Mouse (Mus musculus): Measurements from ENCODE around the gene Slc6a15. TPM values are rescaled to one million over a fixed set of nuclear protein-coding genes. Genes with fewer than 3 reads are reported as not detected.

Slc6a15 gene
- polyA plus RNA-seq, 1 experiment from 2014 or later = 8.5 TPM

DNA sequence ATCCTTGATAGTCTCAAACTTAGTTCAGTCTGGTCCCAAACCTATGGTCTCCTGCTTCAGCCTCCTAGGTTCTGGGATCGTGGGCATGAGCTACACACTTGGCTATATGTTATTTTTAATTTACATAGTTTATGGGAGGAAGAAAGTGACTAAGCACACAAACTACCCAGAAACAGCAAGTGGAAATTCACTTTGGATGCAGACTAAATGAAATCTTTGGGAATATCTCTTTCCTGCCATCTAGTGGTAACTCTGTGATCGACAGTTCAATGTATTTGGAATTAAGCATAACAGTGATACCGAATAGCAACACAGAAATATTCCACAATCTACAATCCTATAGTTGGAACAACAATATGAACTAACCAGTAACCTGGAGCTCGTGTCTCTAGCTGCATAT, 34.6 kb downstream of the Slc6a15 start:
- Histone ChIP-seq H3K27ac (ENCODE audit: low read depth) (no peak overlapping the region), H3K4me3 (ENCODE audit: low read depth, low read length) (no peak overlapping the region), H3K4me2 (ENCODE audit: low read length) (no peak overlapping the region), H3K4me1 (replicated peaks; ENCODE audit: control insufficient read depth, insufficient read depth, low read length) (no peaks in the 10 kb centered on the region), H3K36me3 (ENCODE audit: control insufficient read depth, insufficient read depth, low read length) (no peaks in the 10 kb centered on the region), H3K27me3 (replicated peaks; ENCODE audit: control insufficient read depth, insufficient read depth, low read length) (no peaks in the 10 kb centered on the region), H3K9me3 (ENCODE audit: control insufficient read depth, low read length) (no peaks in the 10 kb centered on the region), H3K9ac (ENCODE audit: low read length) (no peak overlapping the region)
- ATAC-seq (replicated peaks; ENCODE audit: low FRiP score, low TSS enrichment, low read depth) (no peak), DNase-seq (ENCODE audit: low spot score) (no peak)
- WGBS = 19% methylated on average over 4 of the region's 4 CpGs

GRCm38 (mm10) chr10:103427717-103428116, 60.1 kb downstream of the Slc6a15 start:
- H3K27me3 ChIP-seq (replicated peaks; ENCODE audit: control insufficient read depth, insufficient read depth, low read length) = no peaks in the 10 kb centered on the region
- H3K4me1 ChIP-seq (replicated peaks; ENCODE audit: control insufficient read depth, insufficient read depth, low read length) = no peaks in the 10 kb centered on the region
- H3K36me3 ChIP-seq (ENCODE audit: control insufficient read depth, insufficient read depth, low read length) = no peaks in the 10 kb centered on the region
- 73% methylated on average over 1 of the region's 1 CpGs for WGBS
- H3K9ac ChIP-seq (ENCODE audit: low read length) = no peak overlapping the region
- no peak overlapping the region for H3K27ac ChIP-seq (ENCODE audit: low read depth)
- no peak overlapping the region for H3K4me2 ChIP-seq (ENCODE audit: low read length)
- ATAC-seq (replicated peaks; ENCODE audit: low FRiP score, low TSS enrichment, low read depth) = no peak
- no peaks in the 10 kb centered on the region for H3K9me3 ChIP-seq (ENCODE audit: control insufficient read depth, low read length)
- no peak for DNase-seq (ENCODE audit: low spot score)
- no peak overlapping the region for H3K4me3 ChIP-seq (ENCODE audit: low read depth, low read length)

- DNase-seq (ENCODE audit: low spot score) = no peak
- no peak overlapping the region for H3K9ac ChIP-seq (ENCODE audit: low read length)
- no peaks in the 10 kb centered on the region for H3K27me3 ChIP-seq (replicated peaks; ENCODE audit: control insufficient read depth, insufficient read depth, low read length)
- H3K4me1 ChIP-seq (replicated peaks; ENCODE audit: control insufficient read depth, insufficient read depth, low read length) = no peaks in the 10 kb centered on the region
- no peak overlapping the region for H3K27ac ChIP-seq (ENCODE audit: low read depth)
- no peak overlapping the region for H3K4me2 ChIP-seq (ENCODE audit: low read length)
- no peaks in the 10 kb centered on the region for H3K9me3 ChIP-seq (ENCODE audit: control insufficient read depth, low read length)
- peak; percentile 23; the same call in 1 of the 2 replicates for ATAC-seq (replicated peaks; ENCODE audit: low FRiP score, low TSS enrichment, low read depth)
- H3K4me3 ChIP-seq (ENCODE audit: low read depth, low read length) = no peak overlapping the region
- WGBS = 87% methylated on average over 2 of the region's 2 CpGs
- H3K36me3 ChIP-seq (ENCODE audit: control insufficient read depth, insufficient read depth, low read length) = no peaks in the 10 kb centered on the region
These were observed 75.0 kb downstream of the Slc6a15 start for GRCm38 (mm10) chr10:103442588-103442987.

DNA sequence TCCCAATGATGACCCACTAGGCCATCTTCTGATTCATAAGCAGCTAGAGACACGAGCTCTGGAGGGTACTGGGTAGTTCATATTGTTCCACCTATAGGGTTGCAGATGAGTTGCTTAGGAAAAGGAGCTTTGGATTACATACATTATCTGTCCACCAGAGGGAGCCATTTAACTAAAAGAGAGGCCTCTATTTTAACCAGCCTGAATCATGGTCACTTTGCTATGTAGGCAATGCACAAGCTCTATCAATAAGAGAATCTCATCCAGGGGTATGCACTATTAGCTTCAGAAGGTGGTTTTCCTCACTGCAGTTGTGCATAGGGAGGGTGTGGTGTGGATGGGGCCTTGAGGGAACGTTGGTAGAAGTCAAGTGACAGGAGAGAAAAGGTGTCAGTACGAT, 75.5 kb downstream of the Slc6a15 start:
- H3K9ac ChIP-seq (ENCODE audit: low read length) = no peak overlapping the region
- DNase-seq (ENCODE audit: low spot score) (peak; percentile 61), ATAC-seq (replicated peaks; ENCODE audit: low FRiP score, low TSS enrichment, low read depth) (peak; percentile 83; the same call in 1 of the 2 replicates)
- H3K27ac ChIP-seq (ENCODE audit: low read depth) = no peak overlapping the region
- H3K4me2 ChIP-seq (ENCODE audit: low read length) = no peak overlapping the region
- no peaks in the 10 kb centered on the region for H3K4me1 ChIP-seq (replicated peaks; ENCODE audit: control insufficient read depth, insufficient read depth, low read length)
- WGBS = 39% methylated on average over 3 of the region's 3 CpGs
- no peaks in the 10 kb centered on the region for H3K36me3 ChIP-seq (ENCODE audit: control insufficient read depth, insufficient read depth, low read length)
- H3K9me3 ChIP-seq (ENCODE audit: control insufficient read depth, low read length) = no peaks in the 10 kb centered on the region
- no peaks in the 10 kb centered on the region for H3K27me3 ChIP-seq (replicated peaks; ENCODE audit: control insufficient read depth, insufficient read depth, low read length)
- H3K4me3 ChIP-seq (ENCODE audit: low read depth, low read length) = no peak overlapping the region

GRCm38 (mm10) chr10:103448340-103448739, 80.8 kb downstream of the Slc6a15 start:
- Histone ChIP-seq H3K9ac (ENCODE audit: low read length) (no peak overlapping the region), H3K4me3 (ENCODE audit: low read depth, low read length) (no peak overlapping the region), H3K27ac (ENCODE audit: low read depth) (no peak overlapping the region), H3K36me3 (ENCODE audit: control insufficient read depth, insufficient read depth, low read length) (no peaks in the 10 kb centered on the region), H3K27me3 (replicated peaks; ENCODE audit: control insufficient read depth, insufficient read depth, low read length) (no peaks in the 10 kb centered on the region), H3K4me2 (ENCODE audit: low read length) (no peak overlapping the region), H3K9me3 (ENCODE audit: control insufficient read depth, low read length) (no peaks in the 10 kb centered on the region), H3K4me1 (replicated peaks; ENCODE audit: control insufficient read depth, insufficient read depth, low read length) (no peaks in the 10 kb centered on the region)
- ATAC-seq (replicated peaks; ENCODE audit: low FRiP score, low TSS enrichment, low read depth) (no peak), DNase-seq (ENCODE audit: low spot score) (no peak)
- WGBS = 61% methylated on average over 2 of the region's 2 CpGs

GRCm38 (mm10) chr10:103457896-103458295, 90.3 kb downstream of the Slc6a15 start:
- H3K4me3 ChIP-seq (ENCODE audit: low read depth, low read length) = no peak overlapping the region
- no peaks in the 10 kb centered on the region for H3K9me3 ChIP-seq (ENCODE audit: control insufficient read depth, low read length)
- H3K36me3 ChIP-seq (ENCODE audit: control insufficient read depth, insufficient read depth, low read length) = no peaks in the 10 kb centered on the region
- no peak for ATAC-seq (replicated peaks; ENCODE audit: low FRiP score, low TSS enrichment, low read depth)
- DNase-seq (ENCODE audit: low spot score) = no peak
- no peaks in the 10 kb centered on the region for H3K4me1 ChIP-seq (replicated peaks; ENCODE audit: control insufficient read depth, insufficient read depth, low read length)
- no peaks in the 10 kb centered on the region for H3K27me3 ChIP-seq (replicated peaks; ENCODE audit: control insufficient read depth, insufficient read depth, low read length)
- H3K27ac ChIP-seq (ENCODE audit: low read depth) = no peak overlapping the region
- no peak overlapping the region for H3K9ac ChIP-seq (ENCODE audit: low read length)
- H3K4me2 ChIP-seq (ENCODE audit: low read length) = no peak overlapping the region
- WGBS = 93% methylated on average over 1 of the region's 1 CpGs

Other genes starting within 250 kb of the Slc6a15 start
- gene Lrriq1, start 131.5 kb upstream of the Slc6a15 start, polyA plus RNA-seq (2014; fragmentation: Nextera tagmentation; extraction: Ambion mirVana) = 0.42 and 0.69 TPM in 2 replicates